Mouse (Mus musculus) embryo, embryonic 10 days (tissue): ENCODE results near the gene Nodal.
A peak's percentile ranks its signal among the peaks of the same experiment; 100 is the strongest.

ENCODE experiments used
- DNase-seq: peaks from one replicate; pipeline ENCODE4 v3.0.0-alpha.2; 2015; ENCODE audit warnings: low spot score

Gene Nodal

GRCm38 (mm10) chr10:61398125-61398524 lies 19.6 kb upstream of the Nodal start:
- no peak for DNase-seq

GRCm38 (mm10) chr10:61399156-61399734 lies 18.5 kb upstream of the Nodal start:
- peak; percentile 94 for DNase-seq

- no peak for DNase-seq
These were observed 17.4 kb upstream of the Nodal start for GRCm38 (mm10) chr10:61400407-61400806.

- no peak for DNase-seq
These were observed 15.3 kb upstream of the Nodal start for GRCm38 (mm10) chr10:61402480-61402879.

- no peak for DNase-seq
These were observed 14.9 kb upstream of the Nodal start for GRCm38 (mm10) chr10:61402911-61403310.

GRCm38 (mm10) chr10:61405958-61406357 lies 11.8 kb upstream of the Nodal start:
- no peak for DNase-seq

- no peak for DNase-seq
These were observed 8.0 kb upstream of the Nodal start for GRCm38 (mm10) chr10:61409776-61410175.

GRCm38 (mm10) chr10:61410193-61410592 lies 7.6 kb upstream of the Nodal start:
- no peak for DNase-seq

- peak; percentile 29 for DNase-seq
These were observed 4.7 kb upstream of the Nodal start for GRCm38 (mm10) chr10:61412910-61413625.

- no peak for DNase-seq
These were observed 2.5 kb upstream of the Nodal start for GRCm38 (mm10) chr10:61415240-61415639.

- DNase-seq = no peak
These were observed 1.9 kb upstream of the Nodal start for GRCm38 (mm10) chr10:61415890-61416289.

GRCm38 (mm10) chr10:61416561-61416960 lies 1.2 kb upstream of the Nodal start:
- no peak for DNase-seq

- no peak for DNase-seq
These were observed 726 bp upstream of the Nodal start for GRCm38 (mm10) chr10:61417046-61417445.

GRCm38 (mm10) chr10:61418131-61418900 lies 544 bp downstream of the Nodal start:
- DNase-seq = peak; percentile 52

GRCm38 (mm10) chr10:61419146-61419545 lies 1.4 kb downstream of the Nodal start:
- DNase-seq = peak; percentile 58

GRCm38 (mm10) chr10:61420011-61420410 lies 2.2 kb downstream of the Nodal start:
- DNase-seq = no peak

GRCm38 (mm10) chr10:61422861-61423260 lies 5.1 kb downstream of the Nodal start:
- DNase-seq = no peak

- no peak for DNase-seq
These were observed 5.5 kb downstream of the Nodal start for GRCm38 (mm10) chr10:61423289-61423688.

- no peak for DNase-seq
These were observed 6.7 kb downstream of the Nodal start for GRCm38 (mm10) chr10:61424500-61424899.

- no peak for DNase-seq
These were observed 7.3 kb downstream of the Nodal start for GRCm38 (mm10) chr10:61425047-61425446.

- DNase-seq = no peak
These were observed 8.5 kb downstream of the Nodal start for GRCm38 (mm10) chr10:61426251-61426757.

- DNase-seq = peak; percentile 2
These were observed 10.2 kb downstream of the Nodal start for GRCm38 (mm10) chr10:61427951-61428350.

GRCm38 (mm10) chr10:61428416-61428815 lies 10.6 kb downstream of the Nodal start:
- DNase-seq = peak; percentile 3
